Mouse (Mus musculus) neural tube, embryonic 12.5 days (tissue): Measurements from ENCODE around the gene Enpp5. TPM values are rescaled to one million over a fixed set of nuclear protein-coding genes. Genes with fewer than 3 reads are reported as not detected.

ENCODE experiments used
- ATAC-seq: fragments of 200-750 bp; cut with Nextera tagmentation; 2 replicates; pipeline ENCODE4 v1.8.0; 2017; ENCODE audit warnings: low read depth, mild to moderate bottlenecking, moderate TSS enrichment, moderate library complexity; ENCODE audit not compliant: low FRiP score
- H3K27ac ChIP-seq: fragments of 300-500 bp; sonication (generic); 2 replicates; pipeline ENCODE4 v1.5.1; 2016
- H3K27me3 ChIP-seq: fragments of 300-500 bp; sonication (generic); replicated peaks from 2 replicates; pipeline ENCODE4 v1.6.1; 2016; ENCODE audit warnings: mild to moderate bottlenecking
- H3K36me3 ChIP-seq: fragments of 300-500 bp; sonication (generic); 2 replicates; pipeline ENCODE4 v1.6.1; 2016; ENCODE audit warnings: mild to moderate bottlenecking
- H3K4me1 ChIP-seq: fragments of 300-500 bp; sonication (generic); 2 replicates; pipeline ENCODE4 v1.6.1; 2016
- H3K4me2 ChIP-seq: fragments of 300-500 bp; sonication (generic); replicated peaks from 2 replicates; pipeline ENCODE4 v1.6.1; 2016; ENCODE audit warnings: mild to moderate bottlenecking
- H3K4me3 ChIP-seq: fragments of 300-500 bp; sonication (generic); 2 replicates; pipeline ENCODE4 v1.5.1; 2016
- H3K9ac ChIP-seq: fragments of 300-500 bp; sonication (generic); 2 replicates; pipeline ENCODE4 v1.6.1; 2016; ENCODE audit warnings: mild to moderate bottlenecking
- H3K9me3 ChIP-seq: fragments of 300-500 bp; sonication (generic); 2 replicates; pipeline ENCODE4 v1.6.1; 2016; ENCODE audit warnings: mild to moderate bottlenecking
- WGBS: fragments of 180-500 bp; shearing (Covaris S2); methylation state at CpG from one replicate; pipeline ENCODE4 v1.1.7; 2016; 5-methylcytosine and 5-hydroxymethylcytosine counted together
- polyA plus RNA-seq: library from polyadenylated mRNA; unstranded; fragments of >200 nt; fragmentation: Nextera tagmentation; extraction: Ambion mirVana; gene quantifications from 2 replicates; pipeline ENCODE4 v1.2.1, GENCODE M21; 2016

Gene Enpp5
- polyA plus RNA-seq, 1 experiment from 2014 or later: 34.3 TPM

DNA sequence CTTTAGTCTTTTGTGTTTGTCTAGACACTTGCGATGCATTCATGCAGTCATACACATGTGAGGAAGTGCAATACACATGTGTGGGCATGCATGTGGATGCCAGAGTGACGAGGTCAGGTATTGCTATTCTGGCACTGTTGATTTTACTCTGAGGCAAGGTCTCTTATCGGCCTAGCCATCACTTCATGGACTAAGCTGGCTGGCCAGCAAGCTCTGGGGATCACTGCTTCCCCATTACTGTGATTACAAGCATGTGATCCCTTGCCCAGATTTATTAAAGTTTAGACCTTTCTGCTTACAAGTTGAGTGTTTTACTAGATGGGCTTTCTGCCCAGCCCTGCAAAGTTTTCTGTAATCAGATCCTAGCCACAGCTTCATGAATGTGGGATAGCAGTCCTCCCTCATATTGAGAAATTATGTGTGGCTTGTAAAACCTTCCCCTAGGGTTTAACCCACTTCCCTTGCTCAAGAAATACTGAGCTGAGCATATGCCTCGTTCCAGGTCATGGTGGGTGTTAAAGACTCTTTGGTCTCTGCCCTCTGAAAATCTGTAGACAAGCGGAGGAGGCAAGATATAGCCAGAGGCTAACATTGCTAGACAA is 17.2 kb upstream of the Enpp5 start:
- H3K4me1 ChIP-seq: no peaks in the 10 kb centered on the region
- H3K4me2 ChIP-seq: no peak overlapping the region
- ATAC-seq: no peak
- H3K27me3 ChIP-seq: no peaks in the 10 kb centered on the region
- H3K36me3 ChIP-seq: no peaks in the 10 kb centered on the region
- H3K27ac ChIP-seq: no peak overlapping the region
- H3K4me3 ChIP-seq: no peak overlapping the region
- H3K9ac ChIP-seq: no peak overlapping the region
- H3K9me3 ChIP-seq: no peaks in the 10 kb centered on the region
- 79% methylated on average over 5 of the region's 5 CpGs for WGBS

DNA sequence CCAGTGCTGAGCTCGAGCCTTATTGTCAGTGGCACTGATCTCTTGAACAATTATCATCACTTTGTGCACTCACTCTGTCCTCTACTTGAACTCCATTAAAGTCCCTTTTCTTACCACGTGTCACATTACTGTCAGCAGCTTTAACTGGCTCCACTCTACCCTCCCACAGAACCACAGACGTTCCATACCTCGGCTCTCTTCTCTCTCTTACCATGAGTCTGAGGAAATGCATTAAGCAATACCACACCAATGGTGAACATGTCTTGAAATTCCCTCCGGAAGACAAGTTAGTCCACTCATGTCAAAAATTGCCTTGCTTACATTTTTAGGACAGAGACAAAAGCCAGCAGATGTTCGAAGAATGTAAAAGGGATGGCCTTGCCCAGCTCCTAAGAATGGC is 9.7 kb upstream of the Enpp5 start:
- Histone ChIP-seq H3K27ac (no peak overlapping the region), H3K9ac (no peak overlapping the region), H3K4me1 (no peaks in the 10 kb centered on the region), H3K4me2 (no peak overlapping the region), H3K4me3 (no peak overlapping the region), H3K9me3 (no peaks in the 10 kb centered on the region), H3K36me3 (no peaks in the 10 kb centered on the region), H3K27me3 (no peaks in the 10 kb centered on the region)
- WGBS: 77% methylated on average over 6 of the region's 6 CpGs
- ATAC-seq: no peak

DNA sequence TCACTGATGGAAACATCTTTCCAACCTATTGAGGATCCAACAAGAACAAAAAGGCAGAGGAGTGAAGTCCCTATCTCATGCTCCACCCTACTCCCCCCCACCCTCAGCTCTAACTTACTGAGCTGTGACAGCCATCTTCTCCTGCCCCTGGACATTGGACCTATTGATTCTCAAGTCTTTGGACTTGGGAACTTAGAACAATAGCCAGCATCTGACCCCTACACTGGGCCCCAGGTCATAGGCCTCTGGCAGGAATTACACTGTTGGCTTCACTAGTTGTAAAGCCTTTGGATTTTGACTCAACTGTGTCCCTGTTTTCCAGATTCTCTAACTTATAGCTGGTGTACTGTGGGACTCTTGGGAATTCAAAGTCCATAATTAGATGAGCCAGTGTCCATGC is 6.9 kb upstream of the Enpp5 start:
- no peak overlapping the region for H3K4me3 ChIP-seq
- ATAC-seq: no peak
- H3K4me1 ChIP-seq: no peaks in the 10 kb centered on the region
- no peak overlapping the region for H3K4me2 ChIP-seq
- H3K27me3 ChIP-seq: no peaks in the 10 kb centered on the region
- H3K36me3 ChIP-seq: no peaks in the 10 kb centered on the region
- no peaks in the 10 kb centered on the region for H3K9me3 ChIP-seq
- no peak overlapping the region for H3K27ac ChIP-seq
- no peak overlapping the region for H3K9ac ChIP-seq

DNA sequence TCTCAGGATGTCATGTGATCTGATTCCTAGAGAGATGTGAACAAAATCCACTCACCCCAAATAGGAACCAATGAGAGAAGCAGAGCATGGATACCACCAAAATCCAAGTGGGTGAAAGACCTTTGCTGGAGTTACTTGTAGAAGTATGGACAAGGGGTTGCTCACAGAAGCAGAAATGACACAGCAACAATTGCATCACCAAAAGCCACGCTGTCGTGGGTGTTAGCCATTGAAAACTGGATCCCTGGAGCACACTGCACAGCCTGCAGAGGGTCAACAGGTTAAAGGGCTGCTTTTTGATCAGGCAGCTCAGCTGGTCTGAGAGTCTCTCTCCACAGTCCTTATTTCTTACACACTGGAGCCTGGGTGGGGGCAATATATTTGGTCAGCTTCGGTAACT is 3.0 kb upstream of the Enpp5 start:
- Histone ChIP-seq H3K4me3 (no peak overlapping the region), H3K27ac (no peak overlapping the region), H3K36me3 (no peaks in the 10 kb centered on the region), H3K9ac (no peak overlapping the region), H3K4me2 (no peak overlapping the region), H3K4me1 (no peaks in the 10 kb centered on the region), H3K27me3 (no peaks in the 10 kb centered on the region), H3K9me3 (no peaks in the 10 kb centered on the region)
- ATAC-seq: no peak
- whole genome bisulfite sequencing: 84% methylated on average over 3 of the region's 3 CpGs

DNA sequence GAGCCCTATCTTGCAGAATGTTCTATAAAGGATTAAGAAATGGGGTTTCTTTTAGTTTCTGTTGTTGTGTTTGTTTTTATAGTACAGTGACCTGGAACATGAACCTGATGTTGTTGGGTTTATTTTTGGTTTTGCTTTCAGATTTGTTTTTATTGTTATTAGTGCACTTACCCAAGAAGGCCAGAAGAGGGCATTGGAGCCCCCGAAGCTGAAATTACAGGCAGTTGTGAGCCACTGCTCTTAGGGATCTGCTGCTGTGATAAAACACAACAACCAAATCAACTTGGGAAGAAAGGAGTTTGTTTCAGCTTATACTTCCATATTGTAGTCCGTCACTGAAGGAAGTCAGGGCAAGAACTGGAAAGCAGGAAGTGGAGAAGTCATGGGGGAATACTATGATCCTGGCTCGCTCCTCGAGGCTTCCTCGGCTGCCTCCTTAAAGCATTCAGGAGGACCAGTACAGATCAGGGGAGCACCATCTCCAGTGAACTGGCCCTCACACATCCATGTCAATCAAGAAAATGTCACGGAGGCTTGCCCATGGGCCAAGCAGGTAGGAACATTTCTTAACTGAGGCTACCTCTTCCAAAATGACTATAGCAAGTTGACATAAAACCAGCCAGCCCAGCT is 2.4 kb upstream of the Enpp5 start:
- no peaks in the 10 kb centered on the region for H3K9me3 ChIP-seq
- no peak for ATAC-seq
- H3K27ac ChIP-seq: no peak overlapping the region
- no peak overlapping the region for H3K9ac ChIP-seq
- no peaks in the 10 kb centered on the region for H3K27me3 ChIP-seq
- H3K36me3 ChIP-seq: peaks cover 4% of the 10 kb centered on the region; the same call in 1 of the 2 replicates
- H3K4me3 ChIP-seq: no peak overlapping the region
- 57% methylated on average over 6 of the region's 6 CpGs for WGBS
- H3K4me1 ChIP-seq: no peaks in the 10 kb centered on the region
- H3K4me2 ChIP-seq: no peak overlapping the region

DNA sequence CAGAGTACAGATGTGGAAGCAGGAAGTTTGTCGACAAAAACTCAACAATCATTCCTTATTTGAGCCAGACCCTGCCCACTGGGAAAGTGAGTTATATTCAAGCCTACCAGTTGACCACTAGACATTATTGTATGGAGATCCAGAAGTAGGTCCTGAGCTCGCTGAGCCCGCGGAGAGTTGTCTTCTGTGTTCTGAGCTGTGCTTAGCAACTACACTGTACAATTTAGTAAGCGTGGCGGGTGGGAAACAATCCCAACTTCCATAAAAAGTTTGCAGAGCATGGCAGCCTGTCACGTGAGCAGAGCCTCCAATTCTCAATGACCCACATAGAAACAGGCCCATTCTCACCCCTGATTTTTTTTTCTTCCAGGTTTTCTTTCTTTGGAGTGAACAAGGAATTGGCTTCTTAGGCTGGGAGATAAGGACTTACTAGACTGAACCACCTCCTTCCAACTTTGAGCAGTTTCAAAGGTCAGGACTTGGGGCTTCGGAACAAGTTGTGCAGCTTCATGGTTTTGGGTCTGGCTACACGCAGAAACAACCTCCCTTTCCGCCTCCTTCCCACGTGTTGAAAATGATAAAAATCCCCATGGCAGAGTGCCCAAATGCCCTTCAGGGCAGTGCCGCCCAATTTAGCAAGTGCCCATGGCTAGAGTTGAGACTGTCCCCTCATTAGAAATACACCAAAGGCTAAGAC is 1.3 kb upstream of the Enpp5 start:
- ATAC-seq: no peak
- Histone ChIP-seq H3K36me3 (peaks cover 10% of the 10 kb centered on the region; the same call in 1 of the 2 replicates), H3K9me3 (no peaks in the 10 kb centered on the region), H3K4me1 (no peaks in the 10 kb centered on the region), H3K27me3 (no peaks in the 10 kb centered on the region), H3K4me2 (no peak overlapping the region), H3K9ac (no peak overlapping the region), H3K4me3 (no peak overlapping the region), H3K27ac (no peak overlapping the region)
- WGBS: 84% methylated on average over 12 of the region's 12 CpGs

DNA sequence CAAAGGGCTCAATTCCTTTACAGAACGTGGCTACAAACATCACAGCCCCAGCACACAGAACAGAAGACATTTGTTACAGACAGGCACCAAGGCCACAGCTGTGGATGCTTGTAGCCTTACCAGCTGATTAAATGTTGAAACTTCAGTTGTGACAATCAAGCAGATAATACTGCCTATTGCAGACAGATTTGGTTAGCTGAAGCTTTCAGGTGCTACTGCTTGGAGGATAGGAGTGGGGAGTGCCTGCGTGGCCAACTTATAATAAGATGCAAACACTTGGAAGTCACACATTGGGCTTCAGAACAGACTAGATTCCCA is 811 bp upstream of the Enpp5 start:
- Histone ChIP-seq H3K4me1 (no peaks in the 10 kb centered on the region), H3K9ac (no peak overlapping the region), H3K27me3 (no peaks in the 10 kb centered on the region), H3K9me3 (no peaks in the 10 kb centered on the region), H3K27ac (no peak overlapping the region), H3K4me3 (no peak overlapping the region), H3K4me2 (no peak overlapping the region), H3K36me3 (peaks cover 10% of the 10 kb centered on the region; the same call in 1 of the 2 replicates)
- no peak for ATAC-seq
- WGBS: 73% methylated on average over 2 of the region's 2 CpGs

DNA sequence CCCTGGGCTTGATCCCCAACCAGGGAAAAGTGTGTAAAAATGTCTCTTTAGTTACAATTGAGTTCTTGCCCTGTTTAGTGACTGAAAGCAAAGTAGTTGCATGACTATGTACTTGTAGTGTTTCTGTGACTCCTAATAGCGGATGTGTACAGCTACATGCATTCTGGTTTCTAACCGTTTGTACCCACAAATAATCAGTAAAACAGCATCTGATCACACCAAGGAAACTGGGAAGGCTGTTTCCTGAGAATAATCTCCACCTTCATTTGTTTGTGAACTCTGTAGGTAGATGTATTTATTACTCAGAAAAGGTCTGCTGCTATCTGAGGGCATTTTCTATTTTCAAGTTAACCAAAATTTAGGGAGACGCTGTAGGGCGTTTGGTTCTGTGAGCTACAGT is 4.5 kb downstream of the Enpp5 start:
- H3K4me1 ChIP-seq: no peaks in the 10 kb centered on the region
- no peaks in the 10 kb centered on the region for H3K27me3 ChIP-seq
- no peak overlapping the region for H3K9ac ChIP-seq
- no peak overlapping the region for H3K4me3 ChIP-seq
- peaks cover 10% of the 10 kb centered on the region; the same call in 1 of the 2 replicates for H3K36me3 ChIP-seq
- no peak overlapping the region for H3K4me2 ChIP-seq
- no peak for ATAC-seq
- WGBS: 94% methylated on average over 4 of the region's 4 CpGs
- no peak overlapping the region for H3K27ac ChIP-seq
- no peaks in the 10 kb centered on the region for H3K9me3 ChIP-seq

DNA sequence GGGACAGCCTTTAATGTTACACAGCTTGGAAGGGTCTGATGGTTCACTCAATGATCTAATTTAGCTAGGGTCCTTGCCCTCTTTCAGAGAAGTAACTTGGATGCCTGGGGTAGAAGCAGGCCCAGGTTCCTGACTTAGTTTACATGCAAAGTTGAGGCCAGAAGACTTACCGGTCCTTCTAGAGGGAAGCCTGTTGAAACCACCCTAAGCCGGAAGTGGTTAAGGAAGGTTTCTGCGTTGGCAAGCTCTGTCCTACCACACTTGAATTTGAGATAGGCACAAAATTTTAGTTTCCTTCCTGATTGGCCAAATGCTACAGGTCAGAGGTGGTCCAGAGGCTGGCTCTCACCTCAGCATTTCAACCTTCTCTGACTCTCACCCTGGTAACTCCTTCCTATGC is 9.6 kb downstream of the Enpp5 start:
- Histone ChIP-seq H3K36me3 (no peaks in the 10 kb centered on the region), H3K4me2 (no peak overlapping the region), H3K4me3 (no peak overlapping the region), H3K9me3 (no peaks in the 10 kb centered on the region), H3K4me1 (no peaks in the 10 kb centered on the region), H3K27ac (no peak overlapping the region), H3K9ac (no peak overlapping the region), H3K27me3 (no peaks in the 10 kb centered on the region)
- 95% methylated on average over 3 of the region's 3 CpGs for WGBS
- ATAC-seq: no peak

DNA sequence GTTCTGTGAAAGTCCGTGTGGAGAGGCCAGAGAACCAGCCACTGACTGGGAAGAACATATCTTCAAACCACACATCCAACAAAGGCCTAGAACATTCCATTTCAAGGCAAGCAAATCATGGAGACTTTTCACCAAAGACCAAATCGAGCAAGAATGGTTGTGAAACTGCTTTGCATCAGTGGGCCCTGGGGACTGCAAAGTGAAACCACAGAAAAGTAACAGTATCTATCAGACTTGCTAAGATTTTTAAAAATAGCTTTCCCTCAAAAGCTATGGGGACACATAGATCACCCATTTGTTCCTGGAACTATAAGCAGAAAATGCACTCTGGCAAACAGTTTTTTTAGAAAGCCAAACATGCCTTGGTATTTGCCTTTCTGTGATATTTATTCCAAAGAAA is 12.3 kb downstream of the Enpp5 start:
- Histone ChIP-seq H3K9ac (no peak overlapping the region), H3K36me3 (no peaks in the 10 kb centered on the region), H3K9me3 (no peaks in the 10 kb centered on the region), H3K27me3 (no peaks in the 10 kb centered on the region), H3K4me3 (no peak overlapping the region), H3K4me2 (no peak overlapping the region), H3K27ac (no peak overlapping the region), H3K4me1 (no peaks in the 10 kb centered on the region)
- ATAC-seq: no peak
- 82% methylated on average over 2 of the region's 2 CpGs for WGBS

DNA sequence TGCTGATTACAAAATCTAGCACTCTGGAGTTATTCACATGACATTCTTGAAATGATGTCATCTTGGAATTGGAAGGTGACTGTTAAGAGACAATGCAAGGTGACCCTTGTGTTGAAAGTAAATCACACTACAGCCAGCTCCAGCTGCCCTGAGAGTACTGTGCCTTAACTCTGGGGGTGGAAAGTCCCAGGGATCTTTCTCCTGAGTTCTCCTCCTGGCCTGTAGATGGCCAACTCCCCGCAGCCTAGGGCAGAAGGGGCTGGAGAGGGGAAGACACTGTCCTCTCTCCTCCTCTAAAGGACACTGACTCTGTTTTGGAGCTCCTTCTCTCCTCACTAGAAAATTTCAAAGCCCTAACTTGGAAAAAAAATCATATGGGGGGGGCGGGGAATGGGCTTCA is 12.9 kb downstream of the Enpp5 start:
- H3K27me3 ChIP-seq: no peaks in the 10 kb centered on the region
- H3K4me1 ChIP-seq: no peaks in the 10 kb centered on the region
- H3K9ac ChIP-seq: no peak overlapping the region
- H3K4me2 ChIP-seq: no peak overlapping the region
- H3K9me3 ChIP-seq: no peaks in the 10 kb centered on the region
- H3K27ac ChIP-seq: no peak overlapping the region
- ATAC-seq: no peak
- 56% methylated on average over 2 of the region's 2 CpGs for WGBS
- H3K36me3 ChIP-seq: no peaks in the 10 kb centered on the region
- no peak overlapping the region for H3K4me3 ChIP-seq

DNA sequence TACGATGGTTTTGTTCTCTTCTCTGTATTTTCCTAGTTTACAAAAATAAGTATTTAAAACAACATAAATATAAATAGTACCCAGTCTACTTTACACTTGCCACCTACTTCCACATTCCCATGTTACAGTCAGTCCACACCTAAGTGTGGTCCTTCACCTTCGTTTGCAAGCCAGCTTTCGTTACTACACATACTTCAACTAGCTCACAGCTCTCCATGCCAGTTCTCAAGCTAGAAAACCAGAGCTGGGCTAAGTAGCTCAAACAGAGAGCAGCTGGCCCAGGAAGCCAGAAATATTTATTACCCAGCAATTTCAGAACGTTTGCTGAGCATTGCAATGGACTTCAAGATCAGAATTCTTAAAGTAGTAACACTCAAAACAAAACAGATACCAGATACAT is 21.9 kb downstream of the Enpp5 start:
- Histone ChIP-seq H3K27ac (no peak overlapping the region), H3K4me3 (no peak overlapping the region), H3K4me1 (peaks cover 7% of the 10 kb centered on the region), H3K36me3 (no peaks in the 10 kb centered on the region), H3K4me2 (no peak overlapping the region), H3K27me3 (no peaks in the 10 kb centered on the region), H3K9ac (no peak overlapping the region), H3K9me3 (no peaks in the 10 kb centered on the region)
- WGBS: 76% methylated on average over 4 of the region's 4 CpGs
- ATAC-seq: no peak

DNA sequence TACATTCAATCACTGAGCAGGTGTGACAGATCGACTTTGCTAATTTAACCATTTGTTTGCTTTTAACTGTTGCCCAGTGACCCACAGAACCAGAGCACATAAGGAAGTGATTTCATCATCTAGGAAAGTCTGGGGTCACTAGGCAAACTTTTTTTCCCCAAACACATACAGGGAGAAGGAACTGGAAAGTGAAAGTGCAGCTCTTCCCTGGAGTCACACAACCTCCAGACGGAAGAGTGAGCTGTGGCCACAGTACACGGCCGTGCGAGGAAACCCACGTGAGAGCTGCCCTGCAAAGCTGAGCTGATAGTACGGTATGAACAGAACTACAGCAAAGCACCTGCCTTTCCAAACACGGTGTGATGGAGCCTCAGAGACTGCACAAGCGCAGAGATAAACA is 22.3 kb downstream of the Enpp5 start:
- Histone ChIP-seq H3K27me3 (no peaks in the 10 kb centered on the region), H3K4me1 (peaks cover 7% of the 10 kb centered on the region), H3K27ac (no peak overlapping the region), H3K9ac (no peak overlapping the region), H3K4me3 (no peak overlapping the region), H3K9me3 (no peaks in the 10 kb centered on the region), H3K36me3 (no peaks in the 10 kb centered on the region), H3K4me2 (no peak overlapping the region)
- no peak for ATAC-seq
- 82% methylated on average over 9 of the region's 9 CpGs for WGBS
